Mouse (Mus musculus): ENCODE results near the gene Eng.

DNA sequence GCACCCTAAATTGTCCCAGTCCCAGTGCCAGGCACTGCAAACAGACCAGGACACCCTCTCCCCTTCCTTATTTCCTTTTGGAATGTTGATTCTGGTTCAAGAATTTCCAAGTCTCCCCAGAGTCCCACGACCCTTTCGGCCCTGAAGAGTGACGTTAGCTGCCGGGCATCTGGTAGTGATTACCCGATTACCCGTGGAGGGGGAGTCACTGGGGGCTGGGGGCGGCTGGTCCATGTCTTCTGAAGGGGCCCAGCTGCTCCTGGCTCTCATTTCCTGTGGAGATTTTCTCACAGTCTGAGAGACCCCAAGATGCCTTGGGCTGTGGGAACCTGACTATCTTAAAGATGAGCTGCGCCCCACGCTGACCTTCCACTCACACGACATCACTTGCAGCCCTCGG, 84.5 kb downstream of the Eng start:
- no peak for TF ChIP-seq CTCF (IDR thresholded peaks at IDR 0.05; ENCODE audit: control insufficient read depth, insufficient read depth, insufficient read length)
- TF ChIP-seq MYOG (IDR thresholded peaks at IDR 0.05; ENCODE audit: control insufficient read depth, extremely low read depth, insufficient read length) = no peak
- no peak for TF ChIP-seq FOSL1 (IDR thresholded peaks at IDR 0.05; ENCODE audit: insufficient read depth, low read length, poor library complexity, severe bottlenecking)

Measured in C2C12 (cell line).